Mouse (Mus musculus): ENCODE data around the gene Icam5.
"Not testable (repeated sequence)": the region's sequence is repeated elsewhere in the genome, so short reads cannot be mapped to it uniquely, and the experiment has no call there.

The Icam5 gene

DNA sequence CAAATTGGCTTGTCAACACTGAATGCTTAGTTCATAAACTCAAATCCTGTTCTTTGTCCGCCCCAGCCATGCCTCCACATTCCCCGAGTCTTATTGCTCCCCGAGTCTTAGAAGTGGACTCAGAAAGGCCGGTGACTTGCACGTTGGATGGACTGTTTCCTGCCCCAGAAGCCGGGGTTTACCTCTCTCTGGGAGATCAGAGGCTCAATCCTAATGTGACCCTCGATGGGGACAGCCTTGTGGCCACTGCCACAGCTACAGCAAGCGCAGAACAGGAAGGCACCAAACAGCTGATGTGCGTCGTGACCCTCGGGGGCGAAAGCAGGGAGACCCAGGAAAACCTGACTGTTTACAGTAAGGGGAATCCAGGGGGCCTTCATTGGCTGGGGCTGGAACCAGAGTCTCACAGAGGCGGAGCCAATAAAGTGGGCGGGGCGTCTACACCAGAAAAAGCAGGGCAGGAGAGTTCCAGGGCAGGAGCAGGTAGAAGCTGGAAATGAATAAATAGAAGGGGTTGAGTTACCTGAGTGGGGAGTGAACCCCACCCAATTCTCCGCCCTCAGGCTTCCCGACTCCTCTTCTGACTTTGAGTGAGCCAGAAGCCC, 2.7 kb downstream of the Icam5 start:
- intact Hi-C loops (cut with DNase I) = loop anchor here (5.0 kb wide), 1 partner anchor 103 kb away; no protein-coding TSS in a partner anchor

DNA sequence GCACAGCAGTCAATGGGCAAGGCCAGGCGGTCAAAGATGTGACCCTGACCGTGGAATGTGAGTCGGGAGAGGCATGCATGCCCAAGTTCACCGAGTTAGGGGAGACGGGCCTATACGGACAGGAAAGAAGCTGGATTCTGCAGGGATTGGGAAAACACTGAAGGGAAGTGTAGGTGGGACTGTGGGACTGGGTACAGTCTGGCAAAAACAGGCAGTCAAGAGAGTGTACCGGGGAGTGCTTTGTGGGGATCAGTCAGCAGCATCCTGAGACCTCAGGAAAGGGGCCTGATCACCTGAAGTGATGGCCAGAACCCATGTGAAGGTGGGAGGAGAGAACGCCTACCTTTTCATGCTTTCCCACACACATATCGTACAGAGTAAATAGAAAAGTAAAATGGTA, 3.7 kb downstream of the Icam5 start:
- intact Hi-C loops (cut with DNase I) = no loop called here

DNA sequence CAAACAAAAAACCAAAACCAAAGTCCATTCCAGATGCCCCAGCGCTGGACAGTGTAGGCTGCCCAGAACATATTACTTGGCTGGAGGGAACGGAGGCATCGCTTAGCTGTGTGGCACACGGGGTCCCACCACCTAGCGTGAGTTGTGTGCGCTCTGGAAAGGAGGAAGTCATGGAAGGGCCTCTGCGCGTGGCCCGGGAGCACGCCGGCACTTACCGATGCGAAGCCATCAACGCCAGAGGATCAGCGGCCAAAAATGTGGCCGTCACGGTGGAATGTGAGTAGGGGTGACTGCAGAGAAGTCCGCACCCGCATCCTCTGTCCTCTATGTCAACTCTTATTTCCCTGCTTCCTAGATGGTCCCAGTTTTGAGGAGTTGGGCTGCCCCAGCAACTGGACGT, 4.3 kb downstream of the Icam5 start:
- intact Hi-C loops (cut with DNase I) = no loop called here

DNA sequence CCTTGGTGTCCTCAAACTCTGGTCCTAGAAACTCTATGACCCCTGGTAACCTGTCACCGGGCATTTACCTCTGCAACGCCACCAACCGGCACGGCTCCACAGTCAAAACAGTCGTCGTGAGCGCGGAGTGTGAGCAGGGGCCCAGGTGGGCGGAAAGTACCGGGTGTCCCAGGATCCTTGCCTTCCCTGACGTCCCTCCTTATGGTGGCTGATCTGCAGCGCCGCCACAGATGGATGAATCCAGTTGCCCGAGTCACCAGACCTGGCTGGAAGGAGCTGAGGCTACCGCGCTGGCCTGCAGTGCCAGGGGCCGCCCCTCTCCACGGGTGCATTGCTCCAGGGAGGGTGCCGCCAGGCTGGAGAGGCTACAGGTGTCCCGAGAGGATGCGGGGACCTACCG, 4.8 kb downstream of the Icam5 start:
- intact Hi-C loops (cut with DNase I) = no loop called here

DNA sequence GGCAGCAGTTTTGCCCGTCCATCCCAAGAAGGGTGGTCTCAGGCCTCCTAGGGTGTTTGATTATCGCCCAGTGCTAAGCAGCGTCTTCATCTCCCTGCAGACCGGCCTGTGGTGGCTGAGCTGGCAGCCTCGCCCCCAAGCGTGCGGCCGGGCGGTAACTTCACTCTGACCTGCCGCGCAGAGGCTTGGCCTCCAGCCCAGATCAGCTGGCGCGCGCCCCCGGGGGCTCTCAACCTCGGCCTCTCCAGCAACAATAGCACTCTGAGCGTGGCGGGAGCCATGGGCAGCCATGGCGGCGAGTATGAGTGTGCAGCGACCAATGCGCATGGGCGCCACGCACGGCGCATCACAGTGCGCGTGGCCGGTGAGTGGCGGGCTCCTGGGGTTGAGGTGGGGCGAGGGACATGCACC, 5.6 kb downstream of the Icam5 start:
- intact Hi-C loops (cut with DNase I) = no loop called here

DNA sequence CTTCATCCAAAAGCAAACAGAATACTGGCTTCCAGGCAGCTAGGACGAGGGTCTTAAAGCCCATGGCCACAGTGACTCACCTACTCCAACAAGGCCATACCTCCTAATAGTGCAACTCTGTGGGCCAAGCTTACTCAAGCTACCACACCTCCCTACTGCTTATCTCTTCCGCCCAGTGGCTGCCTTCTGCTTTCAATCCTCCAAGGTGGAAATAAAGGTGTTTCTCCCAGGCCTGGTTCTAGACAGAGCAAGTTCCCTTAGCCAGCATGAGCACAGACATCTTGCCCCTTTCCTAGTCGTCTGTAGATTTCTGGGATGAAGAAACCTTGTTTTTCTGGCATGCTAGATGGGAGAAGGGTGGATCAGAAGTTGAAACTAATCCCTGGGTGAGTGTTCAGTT, 7.9 kb downstream of the Icam5 start:
- intact Hi-C loops (cut with DNase I) = no loop called here

DNA sequence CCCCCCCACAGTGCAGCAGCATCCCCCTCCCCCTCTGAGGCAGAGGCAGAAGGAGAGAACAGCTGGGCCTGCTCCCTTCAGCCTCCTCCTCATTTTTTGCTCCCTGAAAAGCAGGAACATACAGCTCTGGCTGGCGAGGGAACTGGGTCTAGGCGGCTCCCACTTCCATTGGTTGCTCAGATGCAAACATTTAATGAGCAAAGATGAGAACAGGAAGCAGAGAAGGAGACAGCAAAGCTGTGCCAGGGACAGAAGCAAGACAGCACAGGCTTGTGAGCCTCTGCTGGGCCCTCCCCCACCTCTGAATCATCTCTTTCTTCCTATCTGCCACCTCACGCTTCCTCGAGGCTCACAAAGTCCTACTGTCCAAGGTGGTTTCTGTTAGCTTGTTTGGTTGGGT, 9.4 kb downstream of the Icam5 start:
- intact Hi-C loops (cut with DNase I) = no loop called here

DNA sequence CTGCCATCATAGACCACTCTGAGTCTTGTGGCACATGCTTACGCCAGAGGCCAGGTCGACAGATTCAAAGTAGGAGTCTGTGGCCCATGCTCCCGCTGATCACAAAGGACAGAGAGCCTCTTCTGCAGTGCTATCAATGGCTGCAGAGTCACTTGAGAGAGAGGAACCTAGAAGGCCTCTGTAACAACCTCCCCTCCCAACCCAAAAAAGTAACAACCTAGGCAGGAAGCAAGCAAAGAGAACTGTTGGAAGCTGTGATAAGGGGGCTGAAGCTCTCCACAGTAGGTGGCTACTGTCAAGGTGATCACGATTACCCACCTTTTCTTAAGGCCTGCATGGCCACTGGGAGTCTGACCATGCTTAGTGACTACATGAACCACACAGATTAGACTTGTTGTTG, 11.7 kb downstream of the Icam5 start:
- intact Hi-C loops (cut with DNase I) = no loop called here

DNA sequence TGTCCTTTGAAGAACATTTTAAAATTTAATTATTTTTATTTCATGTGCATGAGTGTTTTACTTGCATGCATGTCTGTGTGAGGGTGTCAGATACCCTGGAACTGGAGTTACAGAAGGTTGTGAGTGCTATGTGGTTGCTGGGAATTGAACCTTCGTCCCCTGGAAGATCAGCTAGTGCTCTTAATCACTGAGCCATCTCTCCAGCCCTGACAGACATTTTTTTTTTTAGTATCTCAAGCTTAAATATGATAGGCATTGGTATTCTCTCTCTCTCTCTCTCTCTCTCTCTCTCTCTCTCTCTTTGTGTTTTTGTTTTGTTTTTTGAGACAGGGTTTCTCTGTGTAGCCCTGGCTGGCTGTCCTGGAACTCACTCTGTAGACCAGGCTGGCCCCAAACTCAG, 12.9 kb downstream of the Icam5 start:
- intact Hi-C loops (cut with DNase I) = not testable (repeated sequence)

DNA sequence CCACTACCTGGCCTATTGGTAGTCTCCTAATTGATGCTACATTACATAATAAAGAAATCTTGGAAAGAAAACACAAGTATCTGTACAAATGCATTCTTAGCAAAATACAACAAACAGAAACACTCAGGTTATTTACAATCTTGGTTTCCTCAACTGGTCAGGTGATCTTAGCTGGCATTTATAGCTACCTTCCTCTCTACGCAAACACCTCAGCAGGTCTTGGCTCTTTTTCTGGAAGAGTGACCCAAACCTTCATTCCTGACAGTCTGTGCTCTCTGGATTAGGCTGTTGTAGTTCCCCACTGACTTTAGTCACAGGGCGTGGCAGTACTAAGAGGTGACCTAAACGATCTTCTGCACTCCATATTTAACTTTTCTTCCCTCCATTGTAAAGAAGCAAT, 13.4 kb downstream of the Icam5 start:
- intact Hi-C loops (cut with DNase I) = no loop called here

DNA sequence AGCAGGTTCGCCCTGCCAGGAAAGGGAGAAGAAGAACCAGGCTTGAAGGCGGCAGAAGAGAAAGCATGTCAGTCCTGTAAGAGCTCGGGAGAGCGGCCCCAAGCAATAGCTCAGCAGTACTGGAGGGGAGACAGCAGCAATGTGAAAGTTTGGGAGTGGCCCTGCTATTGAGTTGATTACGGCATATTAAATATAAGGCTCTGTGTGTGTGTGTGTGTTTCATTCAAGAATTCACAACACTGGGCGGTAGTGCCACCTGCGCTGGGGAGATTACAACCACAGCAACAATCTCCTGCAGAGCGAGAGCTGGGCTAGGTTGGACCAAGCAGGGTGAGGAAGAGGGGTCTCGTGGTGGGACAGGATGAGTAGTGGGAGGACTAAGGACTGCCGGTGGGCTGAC, 19.7 kb downstream of the Icam5 start:
- intact Hi-C loops (cut with DNase I) = no loop called here

DNA sequence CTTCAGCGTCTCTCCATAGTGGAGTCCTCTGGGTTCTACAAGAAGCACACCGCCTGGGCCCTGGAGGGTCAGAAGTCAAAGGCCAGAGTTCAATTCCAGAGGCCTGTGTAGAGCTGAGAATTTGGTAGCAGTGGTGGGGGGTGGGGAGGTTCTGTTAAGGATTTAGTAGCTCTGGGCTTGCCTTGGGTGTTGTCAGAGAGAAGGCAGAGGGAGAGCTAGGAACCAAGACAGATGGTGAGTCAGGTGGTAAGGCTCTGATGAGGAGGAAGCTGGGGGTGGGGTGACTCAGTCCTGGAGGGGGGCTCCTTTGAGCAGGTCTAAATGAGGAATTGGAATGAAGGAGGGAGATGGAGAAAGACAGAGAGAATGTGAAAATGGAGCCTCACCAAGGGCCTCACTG, 31.1 kb downstream of the Icam5 start:
- intact Hi-C loops (cut with DNase I) = no loop called here

DNA sequence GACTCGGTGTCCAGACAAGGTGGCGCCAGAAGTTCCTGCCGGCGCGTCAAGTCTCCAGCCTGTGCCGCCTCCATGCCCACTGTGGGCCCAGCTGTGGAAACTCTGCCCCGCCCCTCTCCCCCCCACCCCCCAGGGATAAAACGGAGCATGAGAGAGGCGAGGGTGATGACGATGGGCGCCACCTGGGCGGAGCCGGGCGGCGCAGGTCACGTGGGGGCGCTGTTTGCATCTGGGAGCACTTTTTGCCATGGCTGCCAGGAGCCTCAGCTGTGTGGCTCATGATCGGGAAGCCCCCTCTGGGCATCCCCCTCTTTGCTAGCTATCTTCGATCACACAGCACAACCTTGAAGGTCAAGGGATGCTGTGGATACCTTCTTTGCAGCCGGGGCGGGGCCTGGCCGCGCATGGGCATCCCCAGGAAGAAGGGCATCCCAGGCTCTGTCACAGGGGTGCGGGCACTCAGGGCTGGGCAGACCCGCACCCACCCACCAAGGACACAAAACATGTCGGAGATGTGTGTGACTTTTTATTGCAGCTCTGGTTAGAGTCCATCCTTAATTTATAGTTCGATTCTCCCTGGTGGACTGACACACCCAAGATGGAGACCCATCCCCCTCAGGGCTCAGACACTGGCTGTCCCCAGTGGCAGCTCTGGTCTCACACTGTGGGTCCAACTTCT, 35.3 kb downstream of the Icam5 start, which contains the start of gene Zglp1:
TSS of gene Zglp1 (minus strand) at position 88 of the 679 bp plus-strand sequence.
- intact Hi-C loops (cut with DNase I) = no loop called here

DNA sequence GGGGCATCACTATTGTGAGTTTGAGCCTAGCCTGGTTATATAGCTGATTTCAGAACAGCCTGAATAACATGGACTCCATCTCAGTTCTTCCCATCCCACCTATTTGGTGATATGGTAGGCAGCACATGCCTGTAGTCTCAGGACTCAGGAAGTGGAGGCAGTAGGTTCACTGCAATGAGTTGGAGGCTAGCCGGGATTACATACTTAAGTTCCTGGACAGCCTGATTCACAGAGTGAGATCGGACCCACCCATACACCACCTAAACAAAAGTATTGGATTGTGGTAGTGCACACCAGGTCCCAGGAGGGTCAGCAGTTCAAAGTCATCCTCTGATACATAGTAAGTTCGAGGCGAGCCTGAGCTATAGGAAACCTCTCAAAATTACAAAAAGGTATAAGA, 40.8 kb downstream of the Icam5 start:
- intact Hi-C loops (cut with DNase I) = no loop called here

DNA sequence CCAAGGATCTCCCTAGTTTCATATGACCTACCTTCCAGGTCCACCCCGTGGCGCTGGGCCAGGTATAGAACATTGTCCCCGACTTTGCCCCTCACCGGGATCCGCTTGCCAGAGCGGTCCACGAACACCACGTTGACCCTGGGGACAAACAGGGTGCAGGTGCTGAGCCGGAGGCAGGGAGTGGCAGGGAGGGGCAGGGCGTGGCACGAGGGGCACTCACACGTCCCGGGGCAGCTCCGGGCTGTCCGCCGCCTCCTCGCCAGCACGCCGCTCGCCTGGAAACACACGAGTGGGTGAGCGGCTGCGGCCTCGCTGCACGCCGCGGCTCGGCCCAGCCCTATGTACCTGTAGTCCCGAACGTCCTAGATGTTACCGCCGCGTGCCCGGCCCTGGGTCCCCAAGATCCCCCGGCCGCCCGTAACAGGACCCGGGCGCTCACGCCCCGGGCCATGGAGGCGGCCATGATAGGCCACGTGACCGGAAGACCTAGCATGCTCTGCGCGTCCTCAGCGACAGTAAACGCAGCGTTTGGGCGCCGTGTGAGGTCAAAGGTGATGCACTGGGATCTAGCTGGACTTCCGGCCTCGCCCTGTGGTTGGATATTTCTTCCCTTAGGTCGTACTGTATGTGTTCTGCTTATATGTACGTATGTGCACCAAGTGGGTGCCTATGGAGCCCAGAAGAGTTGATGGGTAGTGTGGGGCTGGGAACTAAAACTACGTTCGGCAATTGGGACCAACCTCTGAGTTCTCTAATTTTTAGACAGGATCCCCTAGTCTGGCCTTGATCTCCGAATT, 41.4 kb downstream of the Icam5 start, which contains the start of the genes Gm49373 and Fdx1l:
TSS of gene Gm49373 (minus strand) at position 53 of the 797 bp plus-strand sequence.
TSS of gene Fdx1l (minus strand) at position 571 of the 797 bp plus-strand sequence.
- intact Hi-C loops (cut with DNase I) = no loop called here

DNA sequence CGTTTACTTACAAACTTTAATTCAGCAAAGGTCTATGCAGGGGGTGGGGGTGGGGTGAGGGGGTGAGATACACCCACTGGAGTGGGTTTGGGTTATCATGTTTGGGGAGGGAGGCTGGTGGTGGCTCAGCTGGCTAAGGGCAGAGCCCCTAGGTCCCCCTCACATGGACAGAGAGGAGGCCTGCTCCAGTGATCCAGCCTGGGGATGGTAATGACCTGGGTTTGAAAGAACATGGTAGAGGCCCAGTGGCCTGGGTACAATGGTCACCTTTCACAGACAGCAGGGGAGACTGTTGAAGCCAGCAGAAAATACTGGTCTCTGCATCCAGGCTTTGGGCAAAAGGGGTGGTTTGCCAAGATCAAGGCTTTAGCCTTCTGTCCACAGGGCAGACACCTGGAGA, 42.3 kb downstream of the Icam5 start:
- intact Hi-C loops (cut with DNase I) = no loop called here

DNA sequence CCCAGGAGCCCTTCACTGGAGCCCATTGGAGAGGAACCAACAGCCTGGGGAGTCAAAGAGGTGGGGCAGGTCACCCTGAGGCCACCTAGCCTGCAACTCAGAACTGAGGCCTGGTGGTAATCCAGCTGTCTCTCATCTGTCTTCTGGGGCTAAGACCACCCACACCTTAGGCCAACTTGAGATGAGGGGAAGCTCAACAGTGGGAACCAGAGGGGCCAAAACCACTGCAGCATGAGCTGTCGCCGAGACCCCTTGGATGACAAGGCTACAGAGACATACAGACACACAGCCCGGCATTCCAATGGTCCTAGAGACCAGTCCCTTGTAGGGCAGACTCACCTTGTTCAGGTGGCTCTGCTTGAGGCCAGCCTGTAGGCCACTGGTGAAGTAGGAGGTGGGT, 43.8 kb downstream of the Icam5 start:
- intact Hi-C loops (cut with DNase I) = no loop called here

DNA sequence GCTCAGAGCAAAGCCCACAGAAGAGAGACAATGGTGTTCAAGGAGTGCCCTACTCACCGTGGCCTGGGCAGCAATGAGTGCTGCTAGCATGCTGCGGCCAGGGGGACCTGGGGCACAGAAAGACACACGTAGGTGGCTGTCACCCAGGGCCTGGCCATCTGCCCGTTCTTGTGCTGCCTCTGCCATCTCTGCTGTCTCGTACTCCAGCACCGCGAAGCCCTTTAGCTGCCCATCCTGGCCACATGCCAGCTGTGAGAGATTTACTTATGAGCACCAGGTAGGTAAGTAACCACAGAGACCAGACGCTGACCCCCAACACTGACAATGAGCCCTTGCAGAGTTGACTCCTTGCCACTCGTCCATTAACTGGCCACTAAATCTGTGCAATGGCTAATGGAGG, 49.3 kb downstream of the Icam5 start:
- intact Hi-C loops (cut with DNase I) = no loop called here

DNA sequence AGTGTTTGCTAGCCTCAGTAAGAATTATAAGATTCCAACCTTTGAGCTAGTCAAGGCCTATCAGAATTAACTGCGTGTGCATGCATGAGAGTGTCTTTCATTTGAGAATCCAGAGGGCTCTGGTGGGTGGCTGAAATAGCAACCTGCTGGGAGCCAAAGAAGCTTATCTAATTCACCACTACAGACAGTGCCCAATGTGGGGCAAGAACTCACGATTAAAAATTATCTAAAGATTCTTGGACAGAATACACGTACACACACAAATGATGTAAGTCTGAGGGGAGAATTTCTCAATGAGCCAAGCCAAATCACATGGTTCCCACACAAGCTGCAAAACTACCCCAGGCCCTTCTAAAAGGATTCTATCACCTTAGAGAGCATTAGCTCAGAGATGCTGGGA, 51.5 kb downstream of the Icam5 start:
- intact Hi-C loops (cut with DNase I) = no loop called here
